Mouse (Mus musculus) testis, adult 2 months (tissue): ENCODE data around the gene Bglap2.

Experiments used
- CTCF ChIP-seq: fragments of 200-500 bp; IDR thresholded peaks from 2 replicates; pipeline ENCODE4 v1.5.1; 2012; ENCODE audit warnings: low read depth, mild to moderate bottlenecking, inconsistent platforms, low read length, moderate library complexity; ENCODE audit not compliant: control insufficient read depth, insufficient read depth, insufficient replicate concordance
- POLR2A ChIP-seq: fragments of 200-500 bp; IDR thresholded peaks from 2 replicates; pipeline ENCODE4 v1.6.1; 2012; ENCODE audit warnings: low read depth, mild to moderate bottlenecking, inconsistent platforms, low read length, moderate library complexity; ENCODE audit not compliant: control insufficient read depth

DNA sequence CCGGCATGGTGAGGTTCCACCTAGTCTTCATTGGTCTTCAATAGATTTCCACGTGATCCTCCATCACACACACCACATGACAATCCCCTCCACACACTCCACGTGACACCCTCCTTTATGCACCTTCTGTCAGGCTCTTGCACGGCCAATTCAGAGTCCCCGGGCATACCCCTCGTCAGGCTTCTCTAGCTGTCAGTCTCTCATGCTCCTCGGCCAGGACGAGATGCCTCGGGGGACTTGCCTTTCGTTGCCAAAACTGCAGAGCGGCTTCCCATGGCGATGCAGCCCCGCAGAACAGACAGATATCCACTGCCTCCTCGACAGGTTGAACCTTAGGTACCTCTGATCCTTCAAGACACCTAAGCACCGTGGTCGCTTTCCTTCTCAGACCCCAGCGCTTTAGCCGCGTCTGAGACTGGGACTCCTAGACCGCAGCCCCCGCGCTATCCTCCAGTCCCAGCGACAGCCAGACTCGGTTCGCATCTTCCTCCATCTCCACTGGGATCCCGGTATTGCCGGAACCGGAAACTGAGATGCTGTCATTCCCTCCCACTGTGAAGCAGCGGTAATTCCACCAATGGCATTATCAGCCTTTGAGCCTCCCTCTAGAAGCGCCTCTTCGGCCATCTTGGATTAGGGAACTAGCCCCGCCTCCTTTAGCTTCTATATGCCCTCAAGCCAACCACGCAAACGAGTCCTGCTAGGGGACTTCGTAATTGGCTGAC is 46.3 kb upstream of the Bglap2 start, which contains the start of gene Slc25a44:
- no peak for TF ChIP-seq CTCF
- TF ChIP-seq POLR2A: peak; percentile 78
